8 mouse cellular contexts compared by ENCODE assay signal in the genomic region with DNA sequence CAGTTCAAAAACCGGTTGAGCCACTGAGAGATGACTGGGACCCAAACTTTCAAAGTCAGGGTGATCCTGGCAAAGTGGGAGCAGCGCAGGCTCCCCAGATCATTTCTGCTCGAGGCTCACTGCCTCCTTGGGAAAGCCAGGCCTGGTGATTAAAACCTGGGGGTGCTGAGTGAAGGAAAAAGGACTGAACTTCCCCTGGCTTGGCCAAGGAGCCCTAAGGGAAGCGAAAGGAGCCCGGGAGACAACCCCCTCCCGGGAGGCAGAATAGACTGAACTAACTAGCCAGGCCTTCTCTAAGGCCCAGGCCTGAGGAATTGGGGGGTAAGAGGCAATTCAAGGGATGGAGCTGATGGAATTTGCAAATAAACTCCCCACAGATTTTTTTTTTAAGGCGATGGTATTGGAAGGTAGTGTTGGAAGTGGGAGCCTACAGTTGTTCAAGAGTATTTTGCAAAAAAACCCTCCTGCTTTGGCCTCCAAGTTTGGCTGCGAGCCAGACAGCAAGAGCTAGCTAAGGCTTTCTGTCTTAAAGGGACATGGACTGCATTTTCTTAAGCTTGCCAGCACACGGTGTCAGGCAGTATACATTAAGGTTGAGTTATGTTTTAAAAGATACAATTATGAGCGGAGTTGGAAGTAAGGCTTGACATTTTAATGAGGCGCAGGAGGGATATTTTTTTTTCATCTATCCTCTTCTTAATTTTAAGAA. TPM values are rescaled to one million over a fixed set of nuclear protein-coding genes. Genes with fewer than 3 reads are reported as not detected.
DNase-seq lines count a peak whose midpoint lies in the region; ATAC-seq and TF ChIP-seq lines count a peak whose summit lies in the region.

No protein-coding gene starts in this region.

- TF ChIP-seq CTCF in lung, adult 2 months (IDR thresholded peaks at IDR 0.05; ENCODE audit: insufficient read depth, low read length), result no peak
- TF ChIP-seq CTCF in midbrain, postnatal 0 days (IDR thresholded peaks at IDR 0.05), result no peak

- H3K36me3 ChIP-seq in embryonic facial prominence, embryonic 13.5 days, result peaks cover 8% of the 10 kb centered on the region
- H3K36me3 ChIP-seq in hindbrain, embryonic 12.5 days, result no peaks in the 10 kb centered on the region
- H3K36me3 ChIP-seq in midbrain, postnatal 0 days (ENCODE audit: insufficient read depth, low read length), result no peaks in the 10 kb centered on the region

- no peaks in the 10 kb centered on the region for H3K9me3 ChIP-seq in embryonic facial prominence, embryonic 13.5 days
- no peaks in the 10 kb centered on the region for H3K9me3 ChIP-seq in hindbrain, embryonic 12.5 days (replicated peaks)
- H3K9me3 ChIP-seq in midbrain, postnatal 0 days (ENCODE audit: low read length), result no peaks in the 10 kb centered on the region

- peaks cover 44% of the 10 kb centered on the region for H3K27me3 ChIP-seq in embryonic facial prominence, embryonic 13.5 days
- peaks cover 18% of the 10 kb centered on the region for H3K27me3 ChIP-seq in hindbrain, embryonic 12.5 days
- H3K27me3 ChIP-seq in midbrain, postnatal 0 days (ENCODE audit: insufficient read depth, low read length), result peaks cover 12% of the 10 kb centered on the region; the same call in 1 of the 2 replicates

- no peak overlapping the region for H3K4me3 ChIP-seq in lung, adult 2 months (replicated peaks; ENCODE audit: extremely low read depth, low read depth, low read length)
- H3K4me3 ChIP-seq in embryonic facial prominence, embryonic 13.5 days, result 0 out of 2 replicates have a peak overlapping the region, but pooled peaks have one; percentile 66
- H3K4me3 ChIP-seq in hindbrain, embryonic 12.5 days, result peak overlapping the region; percentile 74
- H3K4me3 ChIP-seq in midbrain, postnatal 0 days (ENCODE audit: low read depth, low read length), result peak overlapping the region; percentile 60; the same call in 1 of the 2 replicates

- H3K4me1 ChIP-seq in lung, adult 2 months (ENCODE audit: control insufficient read depth, insufficient read depth, low read length), result no peaks in the 10 kb centered on the region
- peaks cover 26% of the 10 kb centered on the region for H3K4me1 ChIP-seq in embryonic facial prominence, embryonic 13.5 days
- H3K4me1 ChIP-seq in hindbrain, embryonic 12.5 days, result peaks cover 48% of the 10 kb centered on the region
- peaks cover 7% of the 10 kb centered on the region; the same call in 1 of the 2 replicates for H3K4me1 ChIP-seq in midbrain, postnatal 0 days (ENCODE audit: insufficient read depth, low read length)

- 59% methylated on average over 11 of the region's 11 CpGs for WGBS in lung, adult 2 months
- 31% methylated on average over 11 of the region's 11 CpGs for WGBS in embryonic facial prominence, embryonic 13.5 days
- 24% methylated on average over 11 of the region's 11 CpGs for WGBS in hindbrain, embryonic 12.5 days
- 43% methylated on average over 11 of the region's 11 CpGs for WGBS in midbrain, postnatal 0 days

- H3K27ac ChIP-seq in embryonic facial prominence, embryonic 13.5 days, result no peak overlapping the region
- peak overlapping the region; percentile 57 for H3K27ac ChIP-seq in hindbrain, embryonic 12.5 days
- H3K27ac ChIP-seq in midbrain, postnatal 0 days (ENCODE audit: low read depth, low read length), result no peak overlapping the region

- H3K9ac ChIP-seq in embryonic facial prominence, embryonic 13.5 days, result no peak overlapping the region
- peak overlapping the region; percentile 90; the same call in 1 of the 2 replicates for H3K9ac ChIP-seq in hindbrain, embryonic 12.5 days
- H3K9ac ChIP-seq in midbrain, postnatal 0 days (replicated peaks; ENCODE audit: low read length, poor library complexity, severe bottlenecking), result no peak overlapping the region

- no peak for ATAC-seq in embryonic facial prominence, embryonic 13.5 days (ENCODE audit: insufficient number of reproducible peaks, insufficient read depth, low FRiP score, low TSS enrichment, low read depth)
- ATAC-seq in hindbrain, embryonic 12.5 days (ENCODE audit: low FRiP score), result no peak
- no peak for ATAC-seq in midbrain, postnatal 0 days (ENCODE audit: low FRiP score)

- H3K4me2 ChIP-seq in embryonic facial prominence, embryonic 13.5 days, result peak overlapping the region; percentile 77
- peak overlapping the region; percentile 86 for H3K4me2 ChIP-seq in hindbrain, embryonic 12.5 days (replicated peaks)
- H3K4me2 ChIP-seq in midbrain, postnatal 0 days (ENCODE audit: low read depth, low read length, poor library complexity, severe bottlenecking), result peak overlapping the region; percentile 88

- TF ChIP-seq POLR2A in lung, adult 2 months (IDR thresholded peaks at IDR 0.05; ENCODE audit: borderline replicate concordance, extremely low read depth, low read depth, low read length), result no peak

- peak; percentile 43 for DNase-seq in lung, postnatal 36 days
- DNase-seq in lung, adult 2 months, result no peak
- DNase-seq in midbrain, postnatal 0 days (ENCODE audit: low spot score), result no peak
- no peak for DNase-seq in thymus, postnatal 25 days
- DNase-seq in lung, postnatal 25 days (ENCODE audit: low spot score), result no peak
- no peak for DNase-seq in layer of hippocampus, adult 18-20 months (ENCODE audit: low spot score in 2 of 2)

RNA-seq across cellular contexts. Expression of a gene that starts 5.1 kb away (rescaled TPM):
- polyA plus RNA-seq in lung, adult 2 months (2012; rRNA removed), result 10.7 and 11.8 TPM in 2 replicates
- polyA plus RNA-seq in embryonic facial prominence, embryonic 13.5 days (2015; fragmentation: Nextera tagmentation; extraction: Ambion mirVana), result 69.1 and 77.2 TPM in 2 replicates
- 111 and 122 TPM in 2 replicates for polyA plus RNA-seq in hindbrain, embryonic 12.5 days (2016; fragmentation: Nextera tagmentation; extraction: Ambion mirVana)
- 27.1 and 27.2 TPM in 2 replicates for total RNA-seq in midbrain, postnatal 0 days (2014; rRNA removed)
- 30.0 and 30.5 TPM in 2 replicates for polyA plus RNA-seq in midbrain, postnatal 0 days (2015; fragmentation: Nextera tagmentation; extraction: Ambion mirVana)
- total RNA-seq in layer of hippocampus, adult 18-20 months (2021), result 1 to 10 TPM; 2.7 TPM
